Mouse (Mus musculus) limb, embryonic 13.5 days (tissue): ENCODE data around the gene Gm49354. TPM values are rescaled to one million over a fixed set of nuclear protein-coding genes. Genes with fewer than 3 reads are reported as not detected.
A peak's percentile ranks its signal among the peaks of the same experiment; 100 is the strongest.
"Not testable (repeated sequence)": the region's sequence is repeated elsewhere in the genome, so short reads cannot be mapped to it uniquely, and the experiment has no call there.

Experiments
- ATAC-seq: fragments of 200-750 bp; cut with Nextera tagmentation; 2 replicates; pipeline ENCODE4 v1.8.0; 2017; ENCODE audit warnings: low read depth, moderate number of reproducible peaks, moderate TSS enrichment; ENCODE audit not compliant: low FRiP score
- H3K27ac ChIP-seq: fragments of 300-500 bp; sonication (generic); 2 replicates; pipeline ENCODE4 v1.5.1; 2015; ENCODE audit warnings: inconsistent platforms, mild to moderate bottlenecking, moderate library complexity
- H3K27me3 ChIP-seq: fragments of 300-500 bp; sonication (generic); 2 replicates; pipeline ENCODE4 v1.6.1; 2015; ENCODE audit warnings: mild to moderate bottlenecking, inconsistent platforms
- H3K36me3 ChIP-seq: fragments of 300-500 bp; sonication (generic); 2 replicates; pipeline ENCODE4 v1.6.1; 2015; ENCODE audit warnings: inconsistent platforms, mild to moderate bottlenecking, moderate library complexity
- H3K4me1 ChIP-seq: fragments of 300-500 bp; sonication (generic); 2 replicates; pipeline ENCODE4 v1.6.1; 2015; ENCODE audit warnings: inconsistent platforms
- H3K4me2 ChIP-seq: fragments of 300-500 bp; sonication (generic); replicated peaks from 2 replicates; pipeline ENCODE4 v1.6.1; 2015; ENCODE audit warnings: inconsistent platforms, mild to moderate bottlenecking, moderate library complexity
- H3K4me3 ChIP-seq: fragments of 300-500 bp; sonication (generic); 2 replicates; pipeline ENCODE4 v1.5.1; 2015; ENCODE audit warnings: moderate library complexity, mild to moderate bottlenecking, inconsistent platforms
- H3K9ac ChIP-seq: fragments of 300-500 bp; sonication (generic); 2 replicates; pipeline ENCODE4 v1.6.1; 2015; ENCODE audit warnings: mild to moderate bottlenecking, inconsistent platforms
- H3K9me3 ChIP-seq: fragments of 300-500 bp; sonication (generic); 2 replicates; pipeline ENCODE4 v1.6.1; 2016; ENCODE audit warnings: inconsistent platforms
- WGBS: fragments of 180-500 bp; shearing (Covaris S2); methylation state at CpG from one replicate; pipeline ENCODE4 v1.1.7; 2015; 5-methylcytosine and 5-hydroxymethylcytosine counted together
- polyA plus RNA-seq: library from polyadenylated mRNA; unstranded; fragments of >200 nt; fragmentation: Nextera tagmentation; extraction: Ambion mirVana; gene quantifications from 2 replicates; pipeline ENCODE4 v1.2.1, GENCODE M21; 2015

Gm49354 gene
- polyA plus RNA-seq, 1 experiment from 2014 or later = not detected

- 92% methylated on average over 7 of the region's 7 CpGs for WGBS
These were observed 19.3 kb downstream of the Gm49354 start for GRCm38 (mm10) chr13:59762791-59763190.

GRCm38 (mm10) chr13:59756906-59757305, 25.1 kb downstream of the Gm49354 start:
- Histone ChIP-seq H3K4me2 (no peak overlapping the region), H3K27ac (no peak overlapping the region), H3K9me3 (no peaks in the 10 kb centered on the region), H3K4me3 (no peak overlapping the region), H3K9ac (no peak overlapping the region), H3K27me3 (no peaks in the 10 kb centered on the region), H3K36me3 (peaks cover 74% of the 10 kb centered on the region), H3K4me1 (no peaks in the 10 kb centered on the region)
- 95% methylated on average over 7 of the region's 7 CpGs for WGBS
- ATAC-seq = no peak

More at GRCm38 (mm10) chr13:59762791-59763190, 19.3 kb downstream of the Gm49354 start:
- Histone ChIP-seq H3K27me3 (no peaks in the 10 kb centered on the region), H3K4me2 (no peak overlapping the region), H3K36me3 (peaks cover 58% of the 10 kb centered on the region), H3K27ac (no peak overlapping the region), H3K4me1 (peaks cover 21% of the 10 kb centered on the region), H3K4me3 (no peak overlapping the region), H3K9ac (no peak overlapping the region), H3K9me3 (no peaks in the 10 kb centered on the region)
- no peak for ATAC-seq

- Histone ChIP-seq H3K36me3 (peaks cover 19% of the 10 kb centered on the region), H3K27me3 (peaks cover 8% of the 10 kb centered on the region; the same call in 1 of the 2 replicates), H3K27ac (no peak overlapping the region), H3K4me1 (peaks cover 12% of the 10 kb centered on the region; the same call in 1 of the 2 replicates), H3K9ac (no peak overlapping the region), H3K4me2 (no peak overlapping the region; the same call in 1 of the 2 replicates), H3K4me3 (no peak overlapping the region), H3K9me3 (no peaks in the 10 kb centered on the region)
- WGBS = 29% methylated on average over 12 of the region's 12 CpGs
- no peak for ATAC-seq
These were observed 31.7 kb downstream of the Gm49354 start for GRCm38 (mm10) chr13:59750310-59750709.

GRCm38 (mm10) chr13:59746711-59747110, 35.3 kb downstream of the Gm49354 start, which contains the start of gene 1700014D04Rik:
Gene 1700014D04Rik, minus strand, starts transcription at chr13:59746752.
- ATAC-seq = no peak
- H3K9me3 ChIP-seq = no peaks in the 10 kb centered on the region
- no peak within 1 kb of the TSS for H3K4me3 ChIP-seq
- WGBS = 83% methylated on average over 9 of the region's 9 CpGs
- H3K27me3 ChIP-seq = peaks cover 8% of the 10 kb centered on the region; the same call in 1 of the 2 replicates
- peaks cover 12% of the 10 kb centered on the region; the same call in 1 of the 2 replicates for H3K4me1 ChIP-seq
- H3K27ac ChIP-seq = no peak within 1 kb of the TSS
- no peak within 1 kb of the TSS for H3K9ac ChIP-seq
- no peak within 1 kb of the TSS for H3K4me2 ChIP-seq
- H3K36me3 ChIP-seq = no peaks in the 10 kb centered on the region

- 76% methylated on average over 6 of the region's 6 CpGs for WGBS
- Histone ChIP-seq H3K4me1 (peaks cover 12% of the 10 kb centered on the region; the same call in 1 of the 2 replicates), H3K27ac (no peak overlapping the region), H3K9me3 (no peaks in the 10 kb centered on the region), H3K27me3 (peaks cover 8% of the 10 kb centered on the region; the same call in 1 of the 2 replicates), H3K4me2 (no peak overlapping the region), H3K9ac (no peak overlapping the region), H3K4me3 (no peak overlapping the region), H3K36me3 (no peaks in the 10 kb centered on the region)
- no peak for ATAC-seq
These were observed 35.9 kb downstream of the Gm49354 start for GRCm38 (mm10) chr13:59746164-59746563.

- Histone ChIP-seq H3K4me3 (no peak overlapping the region), H3K4me2 (no peak overlapping the region), H3K9ac (no peak overlapping the region), H3K27ac (no peak overlapping the region), H3K27me3 (peaks cover 3% of the 10 kb centered on the region; the same call in 1 of the 2 replicates), H3K9me3 (no peaks in the 10 kb centered on the region), H3K4me1 (0 out of 2 replicates have a peak, but pooled peaks cover 7% of the 10 kb centered on the region), H3K36me3 (no peaks in the 10 kb centered on the region)
- 82% methylated on average over 6 of the region's 6 CpGs for WGBS
- no peak for ATAC-seq
These were observed 36.6 kb downstream of the Gm49354 start for GRCm38 (mm10) chr13:59745462-59745861.

DNA sequence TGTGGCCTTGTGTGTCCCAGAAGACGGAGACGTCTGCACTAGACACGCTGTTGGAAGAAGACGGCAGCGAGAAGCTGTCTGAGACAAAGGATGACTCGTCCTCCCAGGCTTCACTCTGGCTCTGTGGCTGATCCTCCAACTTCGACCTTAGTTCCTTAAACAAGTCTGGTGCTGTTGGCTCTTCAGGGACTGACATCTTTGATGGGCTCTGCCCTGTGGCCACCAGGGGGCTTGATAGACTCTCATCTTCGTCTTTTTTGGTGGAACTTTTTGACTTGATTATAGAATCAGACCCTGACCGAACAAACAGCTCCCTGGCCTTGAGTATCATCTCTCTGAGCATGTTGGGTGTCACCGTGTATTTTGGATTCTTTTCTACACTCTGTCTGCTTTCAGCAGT, 40.3 kb downstream of the Gm49354 start:
- no peak for ATAC-seq
- Histone ChIP-seq H3K4me3 (no peak overlapping the region), H3K4me2 (no peak overlapping the region), H3K9me3 (no peaks in the 10 kb centered on the region), H3K27ac (no peak overlapping the region), H3K9ac (no peak overlapping the region), H3K27me3 (no peaks in the 10 kb centered on the region), H3K4me1 (no peaks in the 10 kb centered on the region), H3K36me3 (no peaks in the 10 kb centered on the region)
- WGBS = 80% methylated on average over 10 of the region's 10 CpGs

DNA sequence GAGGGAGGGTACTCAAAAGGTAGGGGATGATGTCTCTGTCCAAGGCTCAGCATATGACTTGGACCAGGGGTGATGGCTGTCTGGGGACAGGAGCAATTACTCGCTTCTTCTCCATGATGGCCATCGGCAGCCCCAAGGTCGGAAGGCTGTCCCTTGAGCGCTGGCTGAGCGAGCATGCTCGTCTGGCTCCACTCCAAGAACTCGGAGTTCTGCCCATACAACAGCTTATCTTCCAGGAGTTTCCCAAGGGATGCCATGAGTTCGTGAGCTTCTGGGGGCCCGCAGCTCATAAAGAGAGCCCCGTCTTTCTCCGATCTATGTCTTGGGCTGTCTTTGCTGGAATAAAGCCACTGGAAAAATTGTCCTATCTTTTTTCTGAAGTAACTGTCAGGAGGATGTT, 40.9 kb downstream of the Gm49354 start:
- H3K27me3 ChIP-seq = no peaks in the 10 kb centered on the region
- 93% methylated on average over 11 of the region's 11 CpGs for WGBS
- no peak for ATAC-seq

GRCm38 (mm10) chr13:59739397-59739796, 42.6 kb downstream of the Gm49354 start:
- Histone ChIP-seq H3K4me3 (no peak overlapping the region), H3K27me3 (no peaks in the 10 kb centered on the region), H3K27ac (no peak overlapping the region), H3K9me3 (no peaks in the 10 kb centered on the region), H3K36me3 (no peaks in the 10 kb centered on the region), H3K9ac (no peak overlapping the region), H3K4me1 (no peaks in the 10 kb centered on the region), H3K4me2 (no peak overlapping the region)
- ATAC-seq = no peak
- WGBS = 90% methylated on average over 4 of the region's 4 CpGs

More for the DNA sequence above, 40.9 kb downstream of the Gm49354 start:
- H3K36me3 ChIP-seq = no peaks in the 10 kb centered on the region
- H3K4me3 ChIP-seq = no peak overlapping the region
- no peaks in the 10 kb centered on the region for H3K9me3 ChIP-seq
- no peak overlapping the region for H3K27ac ChIP-seq
- no peak overlapping the region for H3K9ac ChIP-seq
- no peak overlapping the region for H3K4me2 ChIP-seq
- H3K4me1 ChIP-seq = no peaks in the 10 kb centered on the region

GRCm38 (mm10) chr13:59738455-59738854, 43.6 kb downstream of the Gm49354 start:
- Histone ChIP-seq H3K36me3 (no peaks in the 10 kb centered on the region), H3K4me1 (no peaks in the 10 kb centered on the region), H3K4me3 (no peak overlapping the region), H3K9me3 (no peaks in the 10 kb centered on the region), H3K9ac (no peak overlapping the region), H3K4me2 (no peak overlapping the region), H3K27me3 (no peaks in the 10 kb centered on the region), H3K27ac (no peak overlapping the region)
- ATAC-seq = no peak
- 86% methylated on average over 2 of the region's 2 CpGs for WGBS

- Histone ChIP-seq H3K36me3 (no peaks in the 10 kb centered on the region), H3K4me3 (no peak overlapping the region), H3K9ac (no peak overlapping the region), H3K4me1 (no peaks in the 10 kb centered on the region), H3K9me3 (no peaks in the 10 kb centered on the region), H3K27me3 (no peaks in the 10 kb centered on the region), H3K27ac (no peak overlapping the region), H3K4me2 (no peak overlapping the region)
- 27% methylated on average over 3 of the region's 3 CpGs for WGBS
- ATAC-seq = 0 out of 2 replicates have a peak, but pooled peaks have one; percentile 48
These were observed 46.9 kb downstream of the Gm49354 start for GRCm38 (mm10) chr13:59735190-59735589.

DNA sequence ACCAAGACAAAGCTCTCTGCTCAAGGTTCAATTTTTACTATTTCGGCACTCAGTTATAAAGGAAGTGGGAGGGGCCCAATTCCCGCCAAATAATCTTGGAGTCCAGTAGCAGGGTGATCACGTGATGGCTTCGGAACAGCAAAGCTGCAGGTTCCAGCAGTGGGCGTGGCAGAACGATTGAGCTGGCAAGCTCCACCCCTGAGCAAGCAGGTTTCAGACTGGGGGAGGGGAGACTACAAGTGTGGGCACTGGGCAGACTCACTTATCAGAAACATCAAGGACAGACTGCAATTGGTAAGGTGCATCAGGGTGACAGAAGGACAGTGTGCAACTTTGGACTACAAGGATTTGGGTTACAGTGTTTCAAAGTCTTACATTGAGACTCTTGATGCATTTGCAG, 47.7 kb downstream of the Gm49354 start:
- WGBS = 42% methylated on average over 6 of the region's 6 CpGs
- H3K4me2 ChIP-seq, H3K9ac ChIP-seq, H3K4me1 ChIP-seq, H3K9me3 ChIP-seq, H3K4me3 ChIP-seq, H3K27ac ChIP-seq, ATAC-seq, H3K36me3 ChIP-seq, H3K27me3 ChIP-seq: not testable (repeated sequence)

GRCm38 (mm10) chr13:59733936-59734335, 48.1 kb downstream of the Gm49354 start:
- Histone ChIP-seq H3K27me3 (0 out of 2 replicates have a peak, but pooled peaks cover 3% of the 10 kb centered on the region), H3K4me3 (no peak overlapping the region), H3K4me2 (no peak overlapping the region), H3K36me3 (no peaks in the 10 kb centered on the region), H3K9ac (no peak overlapping the region), H3K9me3 (no peaks in the 10 kb centered on the region), H3K4me1 (no peaks in the 10 kb centered on the region), H3K27ac (no peak overlapping the region)
- 92% methylated on average over 4 of the region's 4 CpGs for WGBS
- no peak for ATAC-seq
